Comparison of ENCODE assay signal across 16 mouse cellular contexts in genomic region chr1:77832174-77832573, GRCm38 (mm10).
"Had no signal": no experiment of that assay in that cellular context is flagged by ENCODE, and none has a peak within 500 bp of the region (broad histone marks: within the 10 kb centered on the region; RNA-seq: fewer than 3 reads in every experiment).

No protein-coding gene starts in this region.

- H3K4me3 ChIP-seq: limb, embryonic 15.5 days; midbrain, embryonic 10.5 days; myocyte; neural tube, embryonic 15.5 days had no signal

- H3K27ac ChIP-seq: kidney, postnatal 0 days; limb, embryonic 15.5 days; midbrain, embryonic 10.5 days; neural tube, embryonic 15.5 days had no signal

- DNase-seq: kidney, adult 2 months; kidney, postnatal 36 days; layer of hippocampus, adult 9-11 months; layer of hippocampus, postnatal 36 days; lung, adult 18-20 months; lung, postnatal 36 days; midbrain, embryonic 14.5 days; right cerebral cortex, postnatal 4 days; spleen, adult 18-20 months; thymus, adult 18-20 months; thymus, postnatal 14 days had no signal

- H3K4me1 ChIP-seq: limb, embryonic 15.5 days; midbrain, embryonic 10.5 days; neural tube, embryonic 15.5 days had no signal

- H3K9me3 ChIP-seq: limb, embryonic 15.5 days; midbrain, embryonic 10.5 days; neural tube, embryonic 15.5 days had no signal

- H3K27me3 ChIP-seq: limb, embryonic 15.5 days; neural tube, embryonic 15.5 days had no signal

- H3K9ac ChIP-seq: limb, embryonic 15.5 days; neural tube, embryonic 15.5 days had no signal

- H3K36me3 ChIP-seq: limb, embryonic 15.5 days; midbrain, embryonic 10.5 days; neural tube, embryonic 15.5 days had no signal

- H3K4me2 ChIP-seq: limb, embryonic 15.5 days; neural tube, embryonic 15.5 days had no signal
